Mouse (Mus musculus): ENCODE results near the gene Scn5a. TPM values are rescaled to one million over a fixed set of nuclear protein-coding genes. Genes with fewer than 3 reads are reported as not detected.

Scn5a gene
- total RNA-seq, 1 experiment, result 0.76 TPM

GRCm38 (mm10) chr9:119518177-119518576 is 60.6 kb downstream of the Scn5a start:
- TF ChIP-seq HCFC1 (IDR thresholded peaks at IDR 0.05; ENCODE audit: borderline replicate concordance, insufficient read depth, low read length), result no peak
- no peak for TF ChIP-seq MAFK (IDR thresholded peaks at IDR 0.05; ENCODE audit: insufficient read depth, low read depth, low read length)
- TF ChIP-seq CHD2 (IDR thresholded peaks at IDR 0.05; ENCODE audit: low read depth, low read length), result no peak
- no peak for TF ChIP-seq ZNF384 (IDR thresholded peaks at IDR 0.05; ENCODE audit: low read depth, low read length)
- no peak for TF ChIP-seq ZC3H11A (IDR thresholded peaks at IDR 0.05; ENCODE audit: borderline replicate concordance, low read depth, low read length)
- Histone ChIP-seq H3K4me1 (ENCODE audit: control insufficient read depth in 2 of 2, insufficient read depth in 2 of 2, low read length in 2 of 2, poor library complexity in 1 of 2) (no peaks in the 10 kb centered on the region), H3K9ac (ENCODE audit: insufficient read depth, low read depth, low read length, poor library complexity, severe bottlenecking) (no peak overlapping the region), H3K27ac (ENCODE audit: insufficient read depth, low read depth, low read length, poor library complexity, severe bottlenecking) (no peak overlapping the region), H3K36me3 (ENCODE audit: control insufficient read depth, insufficient read depth, low read length, poor library complexity, severe bottlenecking) (no peaks in the 10 kb centered on the region), H3K9me3 (ENCODE audit: control insufficient read depth, insufficient read depth, low read depth, low read length) (no peaks in the 10 kb centered on the region), H3K4me3 (ENCODE audit: insufficient read depth in 1 of 2, low read depth in 1 of 2, low read length in 2 of 2, poor library complexity in 1 of 2, severe bottlenecking in 1 of 2) (no peak overlapping the region)
- in situ Hi-C loops (cut with MboI; ENCODE audit: low sequenced_read_pairs in 2 of 2, unreplicated experiment in 2 of 2), result no loop called here
- no peak for DNase-seq (ENCODE audit: low read depth, low spot score)

- Histone ChIP-seq H3K4me3 (ENCODE audit: insufficient read depth in 1 of 2, low read depth in 1 of 2, low read length in 2 of 2, poor library complexity in 1 of 2, severe bottlenecking in 1 of 2) (no peak overlapping the region), H3K9ac (ENCODE audit: insufficient read depth, low read depth, low read length, poor library complexity, severe bottlenecking) (no peak overlapping the region), H3K36me3 (ENCODE audit: control insufficient read depth, insufficient read depth, low read length, poor library complexity, severe bottlenecking) (no peaks in the 10 kb centered on the region), H3K9me3 (ENCODE audit: control insufficient read depth, insufficient read depth, low read depth, low read length) (no peaks in the 10 kb centered on the region), H3K4me1 (ENCODE audit: control insufficient read depth in 2 of 2, insufficient read depth in 2 of 2, low read length in 2 of 2, poor library complexity in 1 of 2) (no peaks in the 10 kb centered on the region), H3K27ac (ENCODE audit: insufficient read depth, low read depth, low read length, poor library complexity, severe bottlenecking) (no peak overlapping the region)
- DNase-seq (ENCODE audit: low read depth, low spot score), result no peak
- TF ChIP-seq ZNF384 (IDR thresholded peaks at IDR 0.05; ENCODE audit: low read depth, low read length), result no peak
- TF ChIP-seq MAFK (IDR thresholded peaks at IDR 0.05; ENCODE audit: insufficient read depth, low read depth, low read length), result no peak
- no peak for TF ChIP-seq CHD2 (IDR thresholded peaks at IDR 0.05; ENCODE audit: low read depth, low read length)
- no peak for TF ChIP-seq ZC3H11A (IDR thresholded peaks at IDR 0.05; ENCODE audit: borderline replicate concordance, low read depth, low read length)
- no peak for TF ChIP-seq HCFC1 (IDR thresholded peaks at IDR 0.05; ENCODE audit: borderline replicate concordance, insufficient read depth, low read length)
- in situ Hi-C loops (cut with MboI; ENCODE audit: low sequenced_read_pairs in 2 of 2, unreplicated experiment in 2 of 2), result no loop called here
These were observed 61.3 kb downstream of the Scn5a start for GRCm38 (mm10) chr9:119517467-119517866.

- in situ Hi-C loops (cut with MboI; ENCODE audit: low sequenced_read_pairs in 2 of 2, unreplicated experiment in 2 of 2), result no loop called here
- H3K27ac ChIP-seq (ENCODE audit: insufficient read depth, low read depth, low read length, poor library complexity, severe bottlenecking), result no peak overlapping the region
These were observed 62.0 kb downstream of the Scn5a start for GRCm38 (mm10) chr9:119516815-119517214.

GRCm38 (mm10) chr9:119515454-119515853 is 63.4 kb downstream of the Scn5a start:
- TF ChIP-seq ZNF384 (IDR thresholded peaks at IDR 0.05; ENCODE audit: low read depth, low read length) (no peak), MAFK (IDR thresholded peaks at IDR 0.05; ENCODE audit: insufficient read depth, low read depth, low read length) (no peak)
- Histone ChIP-seq H3K27ac (ENCODE audit: insufficient read depth, low read depth, low read length, poor library complexity, severe bottlenecking) (no peak overlapping the region), H3K9ac (ENCODE audit: insufficient read depth, low read depth, low read length, poor library complexity, severe bottlenecking) (no peak overlapping the region), H3K36me3 (ENCODE audit: control insufficient read depth, insufficient read depth, low read length, poor library complexity, severe bottlenecking) (no peaks in the 10 kb centered on the region), H3K9me3 (ENCODE audit: control insufficient read depth, insufficient read depth, low read depth, low read length) (no peaks in the 10 kb centered on the region), H3K4me1 (ENCODE audit: control insufficient read depth in 2 of 2, insufficient read depth in 2 of 2, low read length in 2 of 2, poor library complexity in 1 of 2) (peaks cover 0 to 2% of the 10 kb centered on the region in 2 experiments; a peak in 1 of 4 replicates), H3K4me3 (ENCODE audit: insufficient read depth in 1 of 2, low read depth in 1 of 2, low read length in 2 of 2, poor library complexity in 1 of 2, severe bottlenecking in 1 of 2) (no peak overlapping the region)
- DNase-seq (ENCODE audit: low read depth, low spot score), result no peak
- in situ Hi-C loops (cut with MboI; ENCODE audit: low sequenced_read_pairs in 2 of 2, unreplicated experiment in 2 of 2), result no loop called here

More at GRCm38 (mm10) chr9:119516815-119517214, 62.0 kb downstream of the Scn5a start:
- Histone ChIP-seq H3K4me1 (ENCODE audit: control insufficient read depth in 2 of 2, insufficient read depth in 2 of 2, low read length in 2 of 2, poor library complexity in 1 of 2) (no peaks in the 10 kb centered on the region), H3K9ac (ENCODE audit: insufficient read depth, low read depth, low read length, poor library complexity, severe bottlenecking) (no peak overlapping the region), H3K36me3 (ENCODE audit: control insufficient read depth, insufficient read depth, low read length, poor library complexity, severe bottlenecking) (no peaks in the 10 kb centered on the region), H3K9me3 (ENCODE audit: control insufficient read depth, insufficient read depth, low read depth, low read length) (no peaks in the 10 kb centered on the region), H3K4me3 (ENCODE audit: insufficient read depth in 1 of 2, low read depth in 1 of 2, low read length in 2 of 2, poor library complexity in 1 of 2, severe bottlenecking in 1 of 2) (no peak overlapping the region)
- no peak for DNase-seq (ENCODE audit: low read depth, low spot score)
- TF ChIP-seq ZC3H11A (IDR thresholded peaks at IDR 0.05; ENCODE audit: borderline replicate concordance, low read depth, low read length) (no peak), MAFK (IDR thresholded peaks at IDR 0.05; ENCODE audit: insufficient read depth, low read depth, low read length) (no peak), CHD2 (IDR thresholded peaks at IDR 0.05; ENCODE audit: low read depth, low read length) (no peak), ZNF384 (IDR thresholded peaks at IDR 0.05; ENCODE audit: low read depth, low read length) (no peak), HCFC1 (IDR thresholded peaks at IDR 0.05; ENCODE audit: borderline replicate concordance, insufficient read depth, low read length) (no peak)

- no peak for TF ChIP-seq CHD2 (IDR thresholded peaks at IDR 0.05; ENCODE audit: low read depth, low read length)
- no peak for TF ChIP-seq MAFK (IDR thresholded peaks at IDR 0.05; ENCODE audit: insufficient read depth, low read depth, low read length)
- TF ChIP-seq ZC3H11A (IDR thresholded peaks at IDR 0.05; ENCODE audit: borderline replicate concordance, low read depth, low read length), result no peak
- no peak for TF ChIP-seq ZNF384 (IDR thresholded peaks at IDR 0.05; ENCODE audit: low read depth, low read length)
- no peak for TF ChIP-seq HCFC1 (IDR thresholded peaks at IDR 0.05; ENCODE audit: borderline replicate concordance, insufficient read depth, low read length)
- H3K27ac ChIP-seq (ENCODE audit: insufficient read depth, low read depth, low read length, poor library complexity, severe bottlenecking), result no peak overlapping the region
- no peak overlapping the region for H3K9ac ChIP-seq (ENCODE audit: insufficient read depth, low read depth, low read length, poor library complexity, severe bottlenecking)
- no peak overlapping the region for H3K4me3 ChIP-seq (ENCODE audit: insufficient read depth in 1 of 2, low read depth in 1 of 2, low read length in 2 of 2, poor library complexity in 1 of 2, severe bottlenecking in 1 of 2)
- H3K36me3 ChIP-seq (ENCODE audit: control insufficient read depth, insufficient read depth, low read length, poor library complexity, severe bottlenecking), result no peaks in the 10 kb centered on the region
- no peak for DNase-seq (ENCODE audit: low read depth, low spot score)
- H3K4me1 ChIP-seq (ENCODE audit: control insufficient read depth in 2 of 2, insufficient read depth in 2 of 2, low read length in 2 of 2, poor library complexity in 1 of 2), result peaks cover 0 to 2% of the 10 kb centered on the region in 2 experiments; a peak in 1 of 4 replicates
- in situ Hi-C loops (cut with MboI; ENCODE audit: low sequenced_read_pairs in 2 of 2, unreplicated experiment in 2 of 2), result no loop called here
- H3K9me3 ChIP-seq (ENCODE audit: control insufficient read depth, insufficient read depth, low read depth, low read length), result no peaks in the 10 kb centered on the region
These were observed 63.8 kb downstream of the Scn5a start for GRCm38 (mm10) chr9:119514986-119515385.
